Mouse (Mus musculus): ENCODE measurements around the gene Fbll1. TPM values are rescaled to one million over a fixed set of nuclear protein-coding genes. Genes with fewer than 3 reads are reported as not detected.

Fbll1 gene
- polyA plus RNA-seq, 1 experiment from 2014 or later, result not detected

DNA sequence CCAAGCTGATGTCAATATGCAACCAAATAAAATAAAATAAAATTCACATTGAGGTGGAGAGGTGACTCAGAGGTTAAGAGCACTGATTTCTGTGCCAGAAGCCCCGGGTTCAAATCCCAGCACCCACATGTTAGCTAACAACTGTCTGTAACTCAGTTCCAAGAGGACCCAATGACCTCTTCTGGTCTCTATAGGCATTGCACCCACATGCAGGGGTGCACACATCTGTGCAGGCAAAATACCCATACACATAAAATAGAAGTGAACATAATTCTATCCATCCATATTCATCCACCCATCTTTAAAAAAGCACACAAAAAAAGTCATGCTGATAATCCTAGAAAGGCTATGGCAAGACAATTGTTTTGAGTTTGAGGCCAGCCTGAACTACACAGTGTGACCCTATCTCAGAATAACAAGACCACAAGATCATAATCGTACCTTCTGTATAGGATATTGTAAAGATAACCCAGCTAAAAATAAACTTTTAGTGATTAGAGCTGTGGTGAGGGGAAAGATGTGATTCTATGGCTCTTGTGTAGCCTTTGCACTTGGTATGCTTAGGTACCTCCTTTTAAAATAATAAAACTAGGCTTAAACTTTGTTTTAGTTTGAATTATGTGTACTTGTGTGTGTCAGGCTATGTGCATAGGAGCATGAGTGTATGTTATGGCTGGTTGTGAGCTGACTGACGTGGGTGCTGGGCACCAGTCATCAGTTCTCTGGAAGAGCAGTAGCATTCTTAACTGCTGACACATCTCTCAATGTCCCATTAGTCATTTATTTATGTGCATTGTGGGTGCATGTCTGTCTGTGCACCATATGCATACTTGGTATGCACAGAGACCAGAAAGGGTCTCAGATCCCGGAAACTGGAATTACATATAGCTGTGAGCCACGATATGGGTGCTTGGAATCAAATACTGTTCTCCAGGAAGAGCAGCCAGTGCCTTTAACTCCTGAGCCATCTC lies 38.8 kb upstream of the Fbll1 start:
- Histone ChIP-seq H3K27ac (ENCODE audit: low read depth) (0 out of 2 replicates have a peak overlapping the region, but pooled peaks have one; percentile 15), H3K4me3 (ENCODE audit: low read depth, low read length) (no peak overlapping the region), H3K27me3 (ENCODE audit: insufficient read depth, low read length) (no peaks in the 10 kb centered on the region), H3K9me3 (ENCODE audit: low read depth, low read length) (no peaks in the 10 kb centered on the region), H3K36me3 (ENCODE audit: insufficient read depth) (peaks cover 8% of the 10 kb centered on the region; the same call in 1 of the 2 replicates), H3K9ac (no peak overlapping the region), H3K4me1 (ENCODE audit: insufficient read depth) (no peaks in the 10 kb centered on the region), H3K4me2 (peak overlapping the region; percentile 66)
- ATAC-seq (ENCODE audit: insufficient read depth) (no peak), DNase-seq (no peak)
- peak; percentile 22; the same call in 1 of the 2 replicates for TF ChIP-seq CTCF (IDR thresholded peaks at IDR 0.05; ENCODE audit: low read depth)
- WGBS, result 69% methylated on average over 5 of the region's 5 CpGs

GRCm38 (mm10) chr11:35834022-35834760 lies 35.5 kb upstream of the Fbll1 start, which contains the start of gene Rars:
Rars (minus strand) TSS chr11:35834506.
- WGBS, result 2% methylated on average over 46 of the region's 46 CpGs
- peak within 1 kb of the TSS; percentile 87 for H3K4me3 ChIP-seq (ENCODE audit: low read depth, low read length)
- peak; percentile 89 for TF ChIP-seq CTCF (IDR thresholded peaks at IDR 0.05; ENCODE audit: low read depth)
- no peaks in the 10 kb centered on the region for H3K4me1 ChIP-seq (ENCODE audit: insufficient read depth)
- peak within 1 kb of the TSS; percentile 84 for H3K9ac ChIP-seq
- peak within 1 kb of the TSS; percentile 64 for H3K4me2 ChIP-seq
- peak; percentile 97 for DNase-seq
- no peaks in the 10 kb centered on the region for H3K9me3 ChIP-seq (ENCODE audit: low read depth, low read length)
- ATAC-seq (ENCODE audit: insufficient read depth), result peak; percentile 83
- H3K27ac ChIP-seq (ENCODE audit: low read depth), result peak within 1 kb of the TSS; percentile 44; the same call in 1 of the 2 replicates
- no peaks in the 10 kb centered on the region for H3K27me3 ChIP-seq (ENCODE audit: insufficient read depth, low read length)
- peaks cover 18% of the 10 kb centered on the region for H3K36me3 ChIP-seq (ENCODE audit: insufficient read depth)

DNA sequence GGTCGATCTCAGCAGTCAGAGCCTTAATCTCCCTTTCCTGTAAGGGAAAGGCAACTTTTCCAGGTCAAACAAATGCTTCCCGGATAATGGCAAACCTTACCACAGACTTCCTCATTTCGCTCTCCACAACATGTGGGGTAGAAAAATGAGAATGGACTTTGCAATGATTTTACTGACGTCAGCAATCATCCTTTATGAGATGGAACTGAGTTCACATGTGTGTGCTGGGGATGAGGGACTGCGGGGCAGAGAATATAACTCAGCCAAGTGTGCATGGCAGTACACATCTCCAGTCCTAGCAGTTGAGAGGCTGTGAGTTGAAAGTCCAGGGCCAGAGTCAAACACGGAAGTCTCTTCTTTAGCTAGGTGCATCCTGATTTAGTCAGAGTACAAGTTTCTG lies 34.6 kb upstream of the Fbll1 start:
- Histone ChIP-seq H3K4me1 (ENCODE audit: insufficient read depth) (no peaks in the 10 kb centered on the region), H3K9me3 (ENCODE audit: low read depth, low read length) (no peaks in the 10 kb centered on the region), H3K36me3 (ENCODE audit: insufficient read depth) (peaks cover 27% of the 10 kb centered on the region), H3K9ac (peak overlapping the region; percentile 84; the same call in 1 of the 2 replicates), H3K4me2 (peak overlapping the region; percentile 64), H3K27me3 (ENCODE audit: insufficient read depth, low read length) (no peaks in the 10 kb centered on the region), H3K27ac (ENCODE audit: low read depth) (no peak overlapping the region), H3K4me3 (ENCODE audit: low read depth, low read length) (peak overlapping the region; percentile 87)
- DNase-seq (no peak), ATAC-seq (ENCODE audit: insufficient read depth) (no peak)
- WGBS, result 74% methylated on average over 6 of the region's 6 CpGs
- TF ChIP-seq CTCF (IDR thresholded peaks at IDR 0.05; ENCODE audit: low read depth), result no peak

- Histone ChIP-seq H3K36me3 (ENCODE audit: insufficient read depth) (peaks cover 38% of the 10 kb centered on the region), H3K9ac (no peak overlapping the region), H3K4me1 (ENCODE audit: insufficient read depth) (no peaks in the 10 kb centered on the region), H3K9me3 (ENCODE audit: low read depth, low read length) (no peaks in the 10 kb centered on the region), H3K4me2 (no peak overlapping the region), H3K4me3 (ENCODE audit: low read depth, low read length) (no peak overlapping the region), H3K27ac (ENCODE audit: low read depth) (no peak overlapping the region), H3K27me3 (ENCODE audit: insufficient read depth, low read length) (no peaks in the 10 kb centered on the region)
- ATAC-seq (ENCODE audit: insufficient read depth) (no peak), DNase-seq (no peak)
- 64% methylated on average over 4 of the region's 4 CpGs for WGBS
- TF ChIP-seq CTCF (IDR thresholded peaks at IDR 0.05; ENCODE audit: low read depth), result no peak
Observed at GRCm38 (mm10) chr11:35832139-35832538, 33.5 kb upstream of the Fbll1 start.

- DNase-seq (no peak), ATAC-seq (ENCODE audit: insufficient read depth) (no peak)
- TF ChIP-seq CTCF (IDR thresholded peaks at IDR 0.05; ENCODE audit: low read depth), result no peak
- Histone ChIP-seq H3K36me3 (ENCODE audit: insufficient read depth) (peaks cover 81% of the 10 kb centered on the region), H3K9me3 (ENCODE audit: low read depth, low read length) (no peaks in the 10 kb centered on the region), H3K4me2 (no peak overlapping the region), H3K4me1 (ENCODE audit: insufficient read depth) (no peaks in the 10 kb centered on the region), H3K27me3 (ENCODE audit: insufficient read depth, low read length) (no peaks in the 10 kb centered on the region), H3K27ac (ENCODE audit: low read depth) (no peak overlapping the region), H3K9ac (no peak overlapping the region), H3K4me3 (ENCODE audit: low read depth, low read length) (no peak overlapping the region)
- WGBS, result 95% methylated on average over 6 of the region's 6 CpGs
Observed at GRCm38 (mm10) chr11:35827714-35828113, 29.0 kb upstream of the Fbll1 start.

DNA sequence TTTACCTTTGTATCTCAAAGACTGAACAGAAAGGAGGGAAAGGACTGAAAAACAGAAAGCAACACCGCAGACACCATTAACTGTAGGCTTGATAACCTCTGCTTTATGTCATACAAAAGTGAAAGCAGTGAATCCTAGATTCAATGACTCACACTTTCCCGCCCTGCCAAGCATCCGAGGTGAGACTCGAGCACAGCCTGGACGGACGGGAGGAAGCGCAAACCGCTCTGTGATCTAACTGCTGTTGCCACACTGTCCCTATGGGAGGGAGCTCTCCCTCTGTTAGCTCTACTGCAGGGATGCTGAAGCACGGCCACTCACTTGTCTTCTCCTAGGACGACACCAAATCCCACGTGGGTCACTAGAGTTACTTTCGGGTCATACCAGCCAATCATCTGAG lies 17.6 kb upstream of the Fbll1 start:
- Histone ChIP-seq H3K27ac (ENCODE audit: low read depth) (no peak overlapping the region), H3K36me3 (ENCODE audit: insufficient read depth) (peaks cover 85% of the 10 kb centered on the region), H3K4me3 (ENCODE audit: low read depth, low read length) (no peak overlapping the region), H3K9ac (no peak overlapping the region), H3K4me1 (ENCODE audit: insufficient read depth) (no peaks in the 10 kb centered on the region), H3K9me3 (ENCODE audit: low read depth, low read length) (no peaks in the 10 kb centered on the region), H3K4me2 (no peak overlapping the region), H3K27me3 (ENCODE audit: insufficient read depth, low read length) (no peaks in the 10 kb centered on the region)
- TF ChIP-seq CTCF (IDR thresholded peaks at IDR 0.05; ENCODE audit: low read depth), result no peak
- ATAC-seq (ENCODE audit: insufficient read depth), result no peak
- DNase-seq, result no peak
- WGBS, result 87% methylated on average over 12 of the region's 12 CpGs

DNA sequence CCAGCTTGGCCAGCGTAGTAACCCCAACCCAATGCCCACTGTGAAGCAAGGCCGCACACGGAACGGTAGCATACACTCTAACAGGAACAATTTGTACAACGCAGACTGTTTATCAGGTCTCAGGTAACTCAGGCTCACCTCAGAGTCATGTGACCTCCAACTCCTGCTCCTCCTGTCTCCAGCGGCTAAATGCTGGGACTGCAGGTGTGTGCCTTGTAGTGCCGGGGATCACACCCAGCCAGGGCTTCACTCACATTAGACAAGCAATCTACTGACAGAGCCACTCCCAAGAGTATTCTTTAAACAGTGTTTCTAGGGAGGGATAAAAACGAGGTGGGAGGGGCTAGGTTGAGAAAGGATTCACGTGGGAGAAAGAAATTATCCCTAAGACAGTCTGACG lies 12.8 kb upstream of the Fbll1 start:
- Histone ChIP-seq H3K4me1 (ENCODE audit: insufficient read depth) (no peaks in the 10 kb centered on the region), H3K4me2 (no peak overlapping the region), H3K27ac (ENCODE audit: low read depth) (no peak overlapping the region), H3K4me3 (ENCODE audit: low read depth, low read length) (no peak overlapping the region), H3K9me3 (ENCODE audit: low read depth, low read length) (no peaks in the 10 kb centered on the region), H3K27me3 (ENCODE audit: insufficient read depth, low read length) (no peaks in the 10 kb centered on the region), H3K9ac (no peak overlapping the region), H3K36me3 (ENCODE audit: insufficient read depth) (peaks cover 92% of the 10 kb centered on the region)
- no peak for DNase-seq
- no peak for TF ChIP-seq CTCF (IDR thresholded peaks at IDR 0.05; ENCODE audit: low read depth)
- no peak for ATAC-seq (ENCODE audit: insufficient read depth)
- 82% methylated on average over 10 of the region's 10 CpGs for WGBS

All from lung, embryonic 14.5 days (tissue).